Mouse (Mus musculus) liver, embryonic 14.5 days (tissue): ENCODE results near the gene Tdp1. TPM values are rescaled to one million over a fixed set of nuclear protein-coding genes. Genes with fewer than 3 reads are reported as not detected.

Experiments used
- ATAC-seq: fragments of 200-750 bp; cut with Nextera tagmentation; 2 replicates; pipeline ENCODE4 v1.8.0; 2017; ENCODE audit warnings: moderate number of reproducible peaks, mild to moderate bottlenecking, moderate library complexity; ENCODE audit not compliant: insufficient read depth
- DNase-seq, 3 experiments: peaks; one replicate each; pipeline ENCODE4 v3.0.0-alpha.2; 2012 to 2013; ENCODE audit warnings: low read depth in 3 of 3, low spot score in 3 of 3
- H3K27ac ChIP-seq: fragments of 300-500 bp; sonication (generic); 2 replicates; pipeline ENCODE4 v1.5.1; 2014; ENCODE audit warnings: moderate library complexity, mild to moderate bottlenecking, control low read depth, inconsistent platforms
- H3K27me3 ChIP-seq: fragments of 300-500 bp; sonication (generic); 2 replicates; pipeline ENCODE4 v1.6.1; 2014; ENCODE audit warnings: mild to moderate bottlenecking, low read length, moderate library complexity; ENCODE audit not compliant: control insufficient read depth, insufficient read depth
- H3K36me3 ChIP-seq: fragments of 300-500 bp; sonication (generic); replicated peaks from 2 replicates; pipeline ENCODE4 v1.6.1; 2014; ENCODE audit warnings: low read depth; ENCODE audit not compliant: control insufficient read depth, insufficient read depth
- H3K4me1 ChIP-seq, 2 experiments: fragments of 200-500 bp in 1 of 2; fragments of 300-500 bp in 1 of 2; sonication (generic) in 1 of 2; replicated peaks; 2 replicates each; pipeline ENCODE4 v1.6.1; 2012 to 2014; ENCODE audit warnings: antibody characterized with exemption in 1 of 2, inconsistent platforms in 1 of 2, low read length in 1 of 2; ENCODE audit not compliant: control insufficient read depth in 2 of 2, insufficient read depth in 2 of 2
- H3K4me2 ChIP-seq: fragments of 300-500 bp; sonication (generic); 2 replicates; pipeline ENCODE4 v1.6.1; 2014; ENCODE audit warnings: low read depth, mild to moderate bottlenecking, control low read depth, moderate library complexity
- H3K4me3 ChIP-seq, 2 experiments: fragments of 200-500 bp in 1 of 2; fragments of 300-500 bp in 1 of 2; sonication (generic) in 1 of 2; 2 replicates each; pipeline ENCODE4 v1.5.1; 2012 to 2014; ENCODE audit warnings: low read depth in 2 of 2, low read length in 2 of 2, mild to moderate bottlenecking in 2 of 2, control low read depth in 1 of 2, inconsistent platforms in 1 of 2, moderate library complexity in 1 of 2; ENCODE audit not compliant: insufficient read depth in 1 of 2
- H3K9ac ChIP-seq: fragments of 300-500 bp; sonication (generic); replicated peaks from 2 replicates; pipeline ENCODE4 v1.6.1; 2014; ENCODE audit warnings: mild to moderate bottlenecking, control low read depth, moderate library complexity
- H3K9me3 ChIP-seq: fragments of 300-500 bp; sonication (generic); 2 replicates; pipeline ENCODE4 v1.6.1; 2016; ENCODE audit warnings: low read length, mixed read lengths; ENCODE audit not compliant: control insufficient read depth
- CTCF ChIP-seq: IDR thresholded peaks from 2 replicates; pipeline ENCODE4 v1.5.1; 2016; ENCODE audit warnings: antibody characterized with exemption, low read depth, control low read depth
- EP300 ChIP-seq: IDR thresholded peaks from 2 replicates; pipeline ENCODE4 v1.6.1; 2016; ENCODE audit warnings: antibody characterized with exemption, low read depth
- WGBS: fragments of 180-500 bp; shearing (Covaris S2); extraction: QIAGEN DNeasy Blood & Tissue Kit; methylation state at CpG from one replicate; pipeline ENCODE4 v1.1.7; 2014; ENCODE audit not compliant: insufficient replicate concordance; 5-methylcytosine and 5-hydroxymethylcytosine counted together
- polyA plus RNA-seq, 2 experiments: library from polyadenylated mRNA; depleted of rRNA in 1 of 2; stranded (reverse) in 1 of 2; unstranded in 1 of 2; fragments of >200 nt; fragmentation: Nextera tagmentation in 1 of 2; extraction: Ambion mirVana in 1 of 2; gene quantifications; 2 replicates each; pipeline versions ENCODE4 v1.2.1 to v1.2.3; 2012 to 2014

Tdp1 gene
- polyA plus RNA-seq, 2 experiments: 16.8 to 23.3 TPM

DNA sequence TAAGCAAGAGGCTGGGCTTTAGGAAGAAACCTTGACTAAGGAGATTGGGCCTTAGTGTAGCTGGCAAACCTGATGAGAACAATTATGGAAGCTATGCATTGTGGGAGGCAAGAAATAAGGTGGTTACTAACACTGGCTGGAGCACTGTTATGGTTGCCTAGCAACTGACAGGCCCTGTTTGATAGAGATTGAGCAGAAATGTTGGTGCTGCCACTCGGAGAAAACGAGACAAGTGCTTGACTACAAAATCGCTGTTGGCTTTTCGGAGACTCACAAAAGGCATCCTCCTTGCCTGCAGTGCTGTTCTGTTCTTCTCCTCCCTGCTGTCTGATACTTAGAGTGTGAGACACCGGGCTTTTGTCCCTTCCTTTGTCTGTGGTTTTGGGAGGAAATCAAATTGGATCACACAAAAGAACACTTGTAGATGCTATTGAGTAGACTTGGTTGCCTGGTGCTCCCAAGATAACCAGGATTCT lies 38.9 kb downstream of the Tdp1 start:
- no peaks in the 10 kb centered on the region for H3K4me1 ChIP-seq
- H3K4me2 ChIP-seq: no peak overlapping the region
- no peaks in the 10 kb centered on the region for H3K36me3 ChIP-seq
- H3K9ac ChIP-seq: no peak overlapping the region
- no peak for TF ChIP-seq CTCF
- no peak for TF ChIP-seq EP300
- no peaks in the 10 kb centered on the region for H3K9me3 ChIP-seq
- no peak for ATAC-seq
- no peaks in the 10 kb centered on the region for H3K27me3 ChIP-seq
- 67% methylated on average over 5 of the region's 5 CpGs for WGBS
- H3K27ac ChIP-seq: no peak overlapping the region
- no peak for DNase-seq
- H3K4me3 ChIP-seq: no peak overlapping the region

DNA sequence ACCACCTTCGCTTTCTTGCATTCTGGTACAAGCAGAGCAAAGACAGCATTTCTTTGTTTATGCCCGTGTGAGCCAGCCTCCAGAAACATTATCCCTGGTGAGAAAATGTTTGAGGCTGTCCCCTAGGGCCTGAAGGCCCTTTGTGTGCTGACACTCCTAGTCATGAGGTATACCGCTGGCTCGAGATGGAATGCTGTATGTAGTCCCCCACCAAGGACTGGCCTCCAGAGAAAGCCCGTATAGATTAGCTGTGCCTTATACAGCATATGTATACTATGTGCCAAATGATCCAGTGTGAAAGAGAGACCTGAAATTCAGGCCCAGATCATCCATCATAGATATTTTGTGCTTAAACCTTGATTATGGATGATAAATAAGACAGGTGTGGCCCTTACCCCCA lies 39.4 kb downstream of the Tdp1 start:
- no peaks in the 10 kb centered on the region for H3K4me1 ChIP-seq
- no peak for TF ChIP-seq EP300
- no peak for TF ChIP-seq CTCF
- no peak overlapping the region for H3K4me3 ChIP-seq
- ATAC-seq (no peak), DNase-seq (no peak)
- 75% methylated on average over 5 of the region's 5 CpGs for WGBS
- no peak overlapping the region for H3K27ac ChIP-seq
- H3K27me3 ChIP-seq: no peaks in the 10 kb centered on the region
- H3K36me3 ChIP-seq: no peaks in the 10 kb centered on the region
- H3K4me2 ChIP-seq: no peak overlapping the region
- H3K9me3 ChIP-seq: no peaks in the 10 kb centered on the region
- no peak overlapping the region for H3K9ac ChIP-seq

DNA sequence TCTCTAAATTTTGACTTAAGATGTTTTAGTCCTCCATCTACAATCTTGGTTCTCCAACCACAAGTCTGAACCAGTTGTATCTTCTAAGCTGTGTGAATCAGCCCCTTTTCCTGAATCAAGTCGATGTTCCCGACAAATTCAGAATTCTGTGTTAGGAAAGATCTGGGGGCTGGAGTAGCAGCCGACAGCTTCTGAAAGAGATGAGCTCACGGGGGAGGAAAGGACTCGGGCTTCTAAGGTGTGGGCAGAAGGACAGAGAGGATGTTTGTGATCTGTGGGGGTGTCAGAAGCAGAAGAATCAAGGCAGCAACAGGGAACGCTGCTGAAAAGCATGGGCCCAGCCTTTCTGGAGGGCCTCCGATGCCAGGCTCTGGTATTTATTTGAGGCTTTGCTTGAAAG lies 44.0 kb downstream of the Tdp1 start:
- Histone ChIP-seq H3K4me3 (no peak overlapping the region), H3K9ac (no peak overlapping the region), H3K9me3 (no peaks in the 10 kb centered on the region), H3K27me3 (no peaks in the 10 kb centered on the region), H3K27ac (no peak overlapping the region), H3K36me3 (no peaks in the 10 kb centered on the region), H3K4me2 (no peak overlapping the region), H3K4me1 (no peaks in the 10 kb centered on the region)
- ATAC-seq (no peak), DNase-seq (no peak)
- whole genome bisulfite sequencing: 78% methylated on average over 7 of the region's 7 CpGs
- no peak for TF ChIP-seq EP300
- no peak for TF ChIP-seq CTCF

DNA sequence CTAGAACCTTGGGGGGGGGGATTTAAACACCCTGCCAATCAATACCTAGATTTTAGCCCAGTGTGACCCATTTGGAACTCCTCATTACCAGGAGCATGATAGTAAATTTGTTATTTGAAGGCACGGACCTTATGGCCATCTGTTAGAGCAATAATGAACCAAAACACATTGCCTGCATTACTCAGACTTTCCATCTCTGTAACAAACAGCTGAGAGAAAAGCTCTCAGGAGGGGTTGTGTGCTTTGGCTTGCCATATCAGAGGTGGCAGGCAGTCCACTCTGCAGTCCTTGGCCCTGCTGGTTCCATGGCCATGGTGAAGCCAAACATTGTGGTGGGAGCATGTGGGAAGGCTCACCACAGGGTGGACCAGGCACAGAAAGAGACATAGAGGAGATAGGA lies 44.8 kb downstream of the Tdp1 start:
- Histone ChIP-seq H3K36me3 (no peaks in the 10 kb centered on the region), H3K9me3 (no peaks in the 10 kb centered on the region), H3K4me3 (no peak overlapping the region), H3K27me3 (no peaks in the 10 kb centered on the region), H3K9ac (no peak overlapping the region), H3K27ac (no peak overlapping the region), H3K4me1 (no peaks in the 10 kb centered on the region), H3K4me2 (no peak overlapping the region)
- TF ChIP-seq CTCF (no peak), EP300 (no peak)
- DNase-seq (no peak), ATAC-seq (no peak)
- WGBS: 64% methylated on average over 1 of the region's 1 CpGs

DNA sequence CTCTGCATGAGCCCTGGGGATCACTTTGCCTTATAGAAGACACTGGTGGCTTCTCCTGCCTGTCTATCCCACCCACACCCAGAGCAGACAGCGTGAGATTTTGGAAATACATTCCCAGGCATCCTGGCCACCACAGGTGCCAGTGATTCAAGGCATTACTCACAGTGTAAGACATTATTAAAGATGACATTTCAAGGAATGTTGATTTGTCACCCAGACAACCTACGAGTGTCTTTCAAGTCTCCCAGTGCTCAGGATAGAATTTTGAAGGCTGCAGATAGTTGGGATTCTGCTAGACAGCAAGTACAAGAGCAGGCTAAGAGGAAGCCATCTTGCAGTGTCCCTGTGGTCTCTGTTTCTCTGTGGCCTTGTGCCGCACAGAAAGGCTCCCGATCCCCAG lies 47.9 kb downstream of the Tdp1 start:
- 76% methylated on average over 4 of the region's 4 CpGs for WGBS
- no peak for DNase-seq
- no peak overlapping the region for H3K9ac ChIP-seq

More for the DNA sequence above, 47.9 kb downstream of the Tdp1 start:
- Histone ChIP-seq H3K9me3 (no peaks in the 10 kb centered on the region), H3K27ac (no peak overlapping the region), H3K36me3 (no peaks in the 10 kb centered on the region), H3K4me1 (no peaks in the 10 kb centered on the region), H3K27me3 (no peaks in the 10 kb centered on the region), H3K4me3 (no peak overlapping the region), H3K4me2 (no peak overlapping the region)
- ATAC-seq: no peak
- TF ChIP-seq EP300 (no peak), CTCF (no peak)
